ENCODE assay signal across 11 mouse cellular contexts in genomic region chr14:103840436-103840835, GRCm38 (mm10). TPM values are rescaled to one million over a fixed set of nuclear protein-coding genes. Genes with fewer than 3 reads are reported as not detected.
DNase-seq lines count a peak whose midpoint lies in the region; ATAC-seq lines count a peak whose summit lies in the region.
"Had no signal": no experiment of that assay in that cellular context is flagged by ENCODE, and none has a peak within 500 bp of the region (broad histone marks: within the 10 kb centered on the region; RNA-seq: fewer than 3 reads in every experiment).

No protein-coding gene starts in this region.

- H3K4me1 ChIP-seq in heart, embryonic 11.5 days (ENCODE audit: control insufficient read depth, insufficient read depth, low read length) = no peaks in the 10 kb centered on the region; the same call in 1 of the 2 replicates
- H3K4me1 ChIP-seq in hindbrain, embryonic 10.5 days (replicated peaks) = peaks cover 49% of the 10 kb centered on the region
- peaks cover 24% of the 10 kb centered on the region for H3K4me1 ChIP-seq in midbrain, embryonic 12.5 days
- H3K4me1 ChIP-seq in limb, embryonic 10.5 days = peaks cover 31% of the 10 kb centered on the region

- intact Hi-C loops in heart, postnatal 36 days (cut with DNase I) = loop anchor here (5.0 to 10.0 kb wide), 4 partner anchors 42 to 187 kb away; no protein-coding TSS in a partner anchor

- H3K36me3 ChIP-seq in heart, embryonic 11.5 days (ENCODE audit: control insufficient read depth, insufficient read depth, low read length) = no peaks in the 10 kb centered on the region
- peaks cover 47% of the 10 kb centered on the region for H3K36me3 ChIP-seq in hindbrain, embryonic 10.5 days
- H3K36me3 ChIP-seq in midbrain, embryonic 12.5 days = no peaks in the 10 kb centered on the region
- no peaks in the 10 kb centered on the region for H3K36me3 ChIP-seq in limb, embryonic 10.5 days

- H3K27me3 ChIP-seq in heart, embryonic 11.5 days (ENCODE audit: control insufficient read depth, insufficient read depth, low read length) = no peaks in the 10 kb centered on the region
- 0 out of 2 replicates have a peak, but pooled peaks cover 11% of the 10 kb centered on the region for H3K27me3 ChIP-seq in hindbrain, embryonic 10.5 days (ENCODE audit: insufficient read depth, poor library complexity, severe bottlenecking)
- H3K27me3 ChIP-seq in midbrain, embryonic 12.5 days = no peaks in the 10 kb centered on the region
- peaks cover 46% of the 10 kb centered on the region for H3K27me3 ChIP-seq in limb, embryonic 10.5 days (ENCODE audit: low read depth, poor library complexity, severe bottlenecking)

- H3K4me3 ChIP-seq in heart, embryonic 11.5 days (ENCODE audit: low read depth, low read length) = peak overlapping the region; percentile 47; the same call in 1 of the 2 replicates
- H3K4me3 ChIP-seq in hindbrain, embryonic 10.5 days = peak overlapping the region; percentile 65
- peak overlapping the region; percentile 61; the same call in 1 of the 2 replicates for H3K4me3 ChIP-seq in midbrain, embryonic 12.5 days
- no peak overlapping the region for H3K4me3 ChIP-seq in limb, embryonic 10.5 days

- no peak for DNase-seq in heart, postnatal 36 days
- DNase-seq in 416B (ENCODE audit: low read depth) = peak; percentile 82
- no peak for DNase-seq in hindbrain, embryonic 10.5 days (ENCODE audit: low spot score)
- no peak for DNase-seq in limb, embryonic 10.5 days (ENCODE audit: low spot score)
- no peak for DNase-seq in gastrocnemius, postnatal 25 days
- no peak for DNase-seq in urinary bladder, adult 2 months (ENCODE audit: low spot score)
- DNase-seq: embryo, embryonic 11 days; kidney, adult 8-10 months; retina, postnatal 1 day had no signal

- peak overlapping the region; percentile 33 for H3K4me2 ChIP-seq in heart, embryonic 11.5 days
- peak overlapping the region; percentile 91 for H3K4me2 ChIP-seq in midbrain, embryonic 12.5 days (replicated peaks)

- H3K9ac ChIP-seq in heart, embryonic 11.5 days (ENCODE audit: low read depth, low read length) = no peak overlapping the region
- no peak overlapping the region for H3K9ac ChIP-seq in midbrain, embryonic 12.5 days (replicated peaks)

- H3K27ac ChIP-seq in heart, embryonic 11.5 days (ENCODE audit: low read depth, low read length) = no peak overlapping the region
- no peak overlapping the region for H3K27ac ChIP-seq in hindbrain, embryonic 10.5 days
- no peak overlapping the region for H3K27ac ChIP-seq in midbrain, embryonic 12.5 days (replicated peaks)
- no peak overlapping the region for H3K27ac ChIP-seq in limb, embryonic 10.5 days

- no peak for ATAC-seq in heart, embryonic 11.5 days (replicated peaks; ENCODE audit: insufficient number of reproducible peaks, low FRiP score, low TSS enrichment)
- no peak for ATAC-seq in midbrain, embryonic 12.5 days (ENCODE audit: low FRiP score, low read depth)

- H3K9me3 ChIP-seq in heart, embryonic 11.5 days (replicated peaks; ENCODE audit: control insufficient read depth, low read length) = no peaks in the 10 kb centered on the region
- H3K9me3 ChIP-seq in hindbrain, embryonic 10.5 days = no peaks in the 10 kb centered on the region
- H3K9me3 ChIP-seq in midbrain, embryonic 12.5 days = no peaks in the 10 kb centered on the region
- H3K9me3 ChIP-seq in limb, embryonic 10.5 days (replicated peaks) = no peaks in the 10 kb centered on the region

- WGBS in heart, embryonic 11.5 days (ENCODE audit: insufficient replicate concordance) = 80% methylated on average over 2 of the region's 2 CpGs
- 79% methylated on average over 2 of the region's 2 CpGs for WGBS in hindbrain, embryonic 10.5 days
- 82% methylated on average over 2 of the region's 2 CpGs for WGBS in midbrain, embryonic 12.5 days
- WGBS in limb, embryonic 10.5 days = 88% methylated on average over 2 of the region's 2 CpGs

RNA-seq across cellular contexts. Expression of gene Ednrb, which starts 3.8 kb away (rescaled TPM):
- 96.5 and 115 TPM in 2 replicates for polyA plus RNA-seq in heart, embryonic 11.5 days (2014; fragmentation: Nextera tagmentation; extraction: Ambion mirVana)
- 10 to 100 TPM; 14.4 to 20.5 TPM for total RNA-seq in heart, postnatal 36 days (2021)
- 76.5 and 105 TPM in 2 replicates for polyA plus RNA-seq in hindbrain, embryonic 10.5 days (2016; fragmentation: Nextera tagmentation; extraction: Ambion mirVana)
- polyA plus RNA-seq in midbrain, embryonic 12.5 days (2016; fragmentation: Nextera tagmentation; extraction: Ambion mirVana) = 97.8 and 106 TPM in 2 replicates
- polyA plus RNA-seq in limb, embryonic 10.5 days (2016; fragmentation: Nextera tagmentation; extraction: Ambion mirVana) = 2.6 and 4.0 TPM in 2 replicates
- 1 to 10 TPM; 6.2 to 9.9 TPM for total RNA-seq in gastrocnemius, postnatal 25 days (2021)
- polyA plus RNA-seq in urinary bladder, adult 2 months (2012; rRNA removed) = 11.5 and 16.1 TPM in 2 replicates
